Mouse (Mus musculus): Measurements from ENCODE around the gene Dnah5.

- no peak for TF ChIP-seq CTCF (IDR thresholded peaks at IDR 0.05; ENCODE audit: low read depth)
- TF ChIP-seq EP300 (IDR thresholded peaks at IDR 0.05; ENCODE audit: low read depth): no peak
These were observed 37.5 kb upstream of the Dnah5 start for GRCm38 (mm10) chr15:28166090-28166489.

Measured in heart, postnatal 0 days (tissue).